Mouse (Mus musculus) stomach, embryonic 14.5 days (tissue): Measurements from ENCODE around the gene Ncbp3. TPM values are rescaled to one million over a fixed set of nuclear protein-coding genes. Genes with fewer than 3 reads are reported as not detected.

Experiments used
- ATAC-seq: fragments of 200-750 bp; cut with Nextera tagmentation; 2 replicates; pipeline ENCODE4 v1.8.0; 2017; ENCODE audit warnings: low read depth, moderate TSS enrichment; ENCODE audit not compliant: insufficient number of reproducible peaks, insufficient read depth, low FRiP score
- H3K27ac ChIP-seq: fragments of 300-500 bp; sonication (generic); 2 replicates; pipeline ENCODE4 v1.5.1; 2014; ENCODE audit warnings: mild to moderate bottlenecking, low read length, moderate library complexity, mixed read lengths
- H3K27me3 ChIP-seq: fragments of 300-500 bp; sonication (generic); 2 replicates; pipeline ENCODE4 v1.6.1; 2014; ENCODE audit warnings: low read length, control low read depth, mixed read lengths; ENCODE audit not compliant: control insufficient read depth, insufficient read depth
- H3K36me3 ChIP-seq: fragments of 300-500 bp; sonication (generic); 2 replicates; pipeline ENCODE4 v1.6.1; 2014; ENCODE audit warnings: mild to moderate bottlenecking, control low read depth, low read length, moderate library complexity, mixed read lengths; ENCODE audit not compliant: control insufficient read depth, insufficient read depth
- H3K4me1 ChIP-seq: fragments of 300-500 bp; sonication (generic); 2 replicates; pipeline ENCODE4 v1.6.1; 2014; ENCODE audit warnings: low read length, control low read depth, mixed read lengths; ENCODE audit not compliant: control insufficient read depth, insufficient read depth
- H3K4me2 ChIP-seq: fragments of 300-500 bp; sonication (generic); replicated peaks from 2 replicates; pipeline ENCODE4 v1.6.1; 2014; ENCODE audit warnings: low read depth, low read length, control low read depth
- H3K4me3 ChIP-seq: fragments of 300-500 bp; sonication (generic); 2 replicates; pipeline ENCODE4 v1.5.1; 2014; ENCODE audit warnings: low read depth, low read length, control low read depth
- H3K9ac ChIP-seq: fragments of 300-500 bp; sonication (generic); replicated peaks from 2 replicates; pipeline ENCODE4 v1.6.1; 2014; ENCODE audit warnings: low read depth, mild to moderate bottlenecking, control low read depth, low read length, moderate library complexity, mixed read lengths
- H3K9me3 ChIP-seq: fragments of 300-500 bp; sonication (generic); 2 replicates; pipeline ENCODE4 v1.6.1; 2016; ENCODE audit warnings: low read depth, low read length, control low read depth; ENCODE audit not compliant: control insufficient read depth
- WGBS: fragments of 180-500 bp; shearing (Covaris S2); extraction: QIAGEN DNeasy Blood & Tissue Kit; methylation state at CpG from one replicate; pipeline ENCODE4 v1.1.7; 2014; 5-methylcytosine and 5-hydroxymethylcytosine counted together
- polyA plus RNA-seq: library from polyadenylated mRNA; unstranded; fragments of >200 nt; fragmentation: Nextera tagmentation; extraction: Ambion mirVana; gene quantifications from 2 replicates; pipeline ENCODE4 v1.2.1, GENCODE M21; 2014

The Ncbp3 gene
- polyA plus RNA-seq, 1 experiment from 2014 or later: 13.6 TPM

GRCm38 (mm10) chr11:73111414-73111813, 63.8 kb downstream of the Ncbp3 start:
- no peaks in the 10 kb centered on the region for H3K4me1 ChIP-seq
- ATAC-seq: no peak
- H3K9ac ChIP-seq: no peak overlapping the region
- H3K4me3 ChIP-seq: no peak overlapping the region
- H3K36me3 ChIP-seq: no peaks in the 10 kb centered on the region
- no peak overlapping the region for H3K4me2 ChIP-seq
- no peaks in the 10 kb centered on the region for H3K27me3 ChIP-seq
- WGBS: 71% methylated on average over 6 of the region's 6 CpGs
- no peaks in the 10 kb centered on the region for H3K9me3 ChIP-seq
- no peak overlapping the region for H3K27ac ChIP-seq

DNA sequence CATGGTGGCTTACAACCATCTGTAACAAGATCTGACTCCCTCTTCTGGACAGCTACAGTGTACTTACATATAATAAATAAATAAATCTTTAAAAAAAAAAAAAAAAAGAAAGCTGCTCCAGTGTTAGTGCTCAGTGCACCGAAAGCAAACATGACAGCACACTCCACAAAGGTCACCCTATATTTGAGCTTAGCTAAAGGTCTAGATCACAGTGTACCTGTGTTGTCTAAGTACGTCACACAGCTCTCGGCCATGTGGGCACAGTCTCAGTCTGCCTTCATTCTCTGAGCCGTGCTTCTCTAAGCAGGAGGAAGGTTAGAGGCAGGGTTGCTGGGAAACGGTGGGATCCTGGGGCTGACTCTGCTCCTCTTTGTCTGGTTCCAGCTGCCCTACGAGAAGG, 78.9 kb downstream of the Ncbp3 start:
- no peak overlapping the region for H3K4me2 ChIP-seq
- no peaks in the 10 kb centered on the region for H3K9me3 ChIP-seq
- WGBS: 90% methylated on average over 6 of the region's 6 CpGs
- no peak overlapping the region for H3K4me3 ChIP-seq
- H3K9ac ChIP-seq: no peak overlapping the region
- H3K27ac ChIP-seq: no peak overlapping the region
- no peaks in the 10 kb centered on the region for H3K4me1 ChIP-seq
- no peaks in the 10 kb centered on the region for H3K36me3 ChIP-seq
- no peak for ATAC-seq
- H3K27me3 ChIP-seq: no peaks in the 10 kb centered on the region

GRCm38 (mm10) chr11:73131020-73131419, 83.4 kb downstream of the Ncbp3 start:
- no peak for ATAC-seq
- no peaks in the 10 kb centered on the region for H3K27me3 ChIP-seq
- 77% methylated on average over 7 of the region's 7 CpGs for WGBS
- peaks cover 12% of the 10 kb centered on the region for H3K4me1 ChIP-seq
- peaks cover 4% of the 10 kb centered on the region; the same call in 1 of the 2 replicates for H3K36me3 ChIP-seq
- no peak overlapping the region for H3K27ac ChIP-seq
- no peak overlapping the region for H3K4me2 ChIP-seq
- no peaks in the 10 kb centered on the region for H3K9me3 ChIP-seq
- H3K4me3 ChIP-seq: no peak overlapping the region
- no peak overlapping the region for H3K9ac ChIP-seq

DNA sequence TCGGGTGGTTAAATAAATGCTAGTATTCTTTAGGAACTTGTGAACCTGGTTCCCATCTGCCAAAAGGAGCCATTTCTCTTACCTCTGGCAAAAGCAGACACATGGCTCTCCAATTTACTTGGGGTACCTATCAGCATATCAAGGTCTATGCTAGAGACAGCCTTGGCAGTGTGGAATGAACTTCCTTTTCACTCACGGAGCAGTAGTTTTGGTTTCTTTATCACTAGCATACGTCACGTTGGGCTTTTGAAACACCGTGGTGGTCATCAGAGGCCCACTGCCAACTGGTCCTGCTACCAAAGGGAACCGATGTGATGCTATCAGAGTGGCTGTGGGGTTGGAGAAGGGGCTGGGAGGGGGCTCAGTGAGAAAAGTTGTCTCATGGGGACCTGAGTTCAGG, 85.4 kb downstream of the Ncbp3 start:
- H3K27ac ChIP-seq: no peak overlapping the region
- H3K27me3 ChIP-seq: no peaks in the 10 kb centered on the region
- no peak for ATAC-seq
- H3K4me3 ChIP-seq: no peak overlapping the region
- peaks cover 4% of the 10 kb centered on the region; the same call in 1 of the 2 replicates for H3K36me3 ChIP-seq
- WGBS: 90% methylated on average over 6 of the region's 6 CpGs
- H3K9ac ChIP-seq: no peak overlapping the region
- H3K9me3 ChIP-seq: no peaks in the 10 kb centered on the region
- peaks cover 22% of the 10 kb centered on the region for H3K4me1 ChIP-seq
- no peak overlapping the region for H3K4me2 ChIP-seq

GRCm38 (mm10) chr11:73134222-73134621, 86.6 kb downstream of the Ncbp3 start:
- H3K4me2 ChIP-seq: no peak overlapping the region
- H3K4me3 ChIP-seq: no peak overlapping the region
- no peaks in the 10 kb centered on the region for H3K9me3 ChIP-seq
- peaks cover 4% of the 10 kb centered on the region; the same call in 1 of the 2 replicates for H3K36me3 ChIP-seq
- no peaks in the 10 kb centered on the region for H3K27me3 ChIP-seq
- 88% methylated on average over 5 of the region's 5 CpGs for WGBS
- no peak overlapping the region for H3K9ac ChIP-seq
- no peak for ATAC-seq
- H3K27ac ChIP-seq: no peak overlapping the region
- H3K4me1 ChIP-seq: peaks cover 22% of the 10 kb centered on the region

DNA sequence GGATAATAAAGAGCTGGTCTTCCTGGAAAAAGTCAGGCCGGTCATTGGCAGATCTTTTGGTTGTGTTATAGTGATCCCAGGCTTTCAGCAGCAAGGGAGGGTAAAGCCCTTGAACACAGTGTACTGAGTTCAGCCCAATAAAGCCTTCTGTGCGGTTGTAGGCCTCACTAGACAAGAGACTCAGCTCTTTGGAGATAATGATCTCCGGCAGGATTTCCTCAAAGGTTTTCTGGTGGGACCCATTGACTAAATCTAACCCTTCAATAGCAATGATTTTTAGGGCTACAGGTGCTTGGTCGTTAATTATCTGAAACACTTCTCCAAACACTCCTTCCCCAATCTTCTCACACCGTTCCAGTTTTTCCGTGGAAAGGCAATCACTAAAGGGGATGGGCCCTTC, 89.0 kb downstream of the Ncbp3 start:
- 75% methylated on average over 6 of the region's 6 CpGs for WGBS
- H3K27ac ChIP-seq: no peak overlapping the region

GRCm38 (mm10) chr11:73137116-73137515, 89.5 kb downstream of the Ncbp3 start:
- WGBS: 25% methylated on average over 11 of the region's 11 CpGs

More for the DNA sequence above, 89.0 kb downstream of the Ncbp3 start:
- Histone ChIP-seq H3K36me3 (peaks cover 4% of the 10 kb centered on the region; the same call in 1 of the 2 replicates), H3K4me3 (peak overlapping the region; percentile 96), H3K4me1 (peaks cover 22% of the 10 kb centered on the region), H3K9me3 (no peaks in the 10 kb centered on the region), H3K9ac (peak overlapping the region; percentile 77; the same call in 1 of the 2 replicates), H3K27me3 (no peaks in the 10 kb centered on the region), H3K4me2 (peak overlapping the region; percentile 72)
- no peak for ATAC-seq

DNA sequence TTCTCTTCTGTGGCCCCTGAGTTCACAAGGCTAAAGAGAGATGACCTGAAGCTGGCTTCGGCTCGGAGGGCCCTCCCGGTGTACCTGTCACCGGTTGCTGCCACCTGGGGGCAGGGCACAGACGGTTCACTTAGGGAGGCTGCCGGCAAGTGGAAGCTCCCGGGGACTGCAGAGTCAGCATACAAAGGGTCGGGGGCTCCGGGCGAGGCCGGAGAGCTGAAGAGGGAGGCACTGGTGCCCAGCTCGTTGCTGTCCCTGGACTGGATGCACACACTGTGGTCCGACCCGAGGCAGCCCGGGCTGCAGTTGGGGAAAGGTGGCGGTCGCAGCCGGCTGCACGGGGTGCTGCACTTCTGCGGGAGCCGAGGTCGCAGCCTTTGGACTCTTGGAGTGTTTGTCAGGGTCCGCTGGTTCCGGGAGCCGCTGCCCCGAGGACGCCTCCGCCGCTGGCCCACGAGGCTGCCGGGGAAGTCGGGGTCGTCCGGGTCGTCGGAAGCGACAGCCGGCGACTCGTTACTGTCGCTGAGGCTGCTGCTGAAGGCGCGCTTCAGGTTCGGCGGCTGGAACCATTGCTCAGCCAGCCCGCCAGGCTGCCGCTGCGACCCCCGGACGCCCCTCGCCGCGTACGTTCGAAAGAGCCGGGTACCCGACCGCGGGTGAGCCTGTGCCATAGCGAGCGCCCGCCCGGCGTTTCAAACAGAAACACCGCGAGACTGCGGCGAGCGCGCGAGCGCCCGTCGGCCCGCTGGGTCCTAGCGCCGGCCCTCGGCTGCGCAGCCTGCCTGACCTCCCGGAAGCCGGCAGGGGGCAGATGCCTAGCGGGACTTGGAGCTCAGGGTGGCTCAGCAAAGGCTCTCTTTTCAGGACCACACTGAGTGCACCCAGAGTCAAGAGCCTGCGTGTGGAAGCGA, 90.3 kb downstream of the Ncbp3 start, which contains the start of gene Haspin:
Gene Haspin (minus strand): TSS at position 704 of the 911 bp plus-strand sequence.
- Histone ChIP-seq H3K27me3 (no peaks in the 10 kb centered on the region), H3K36me3 (no peaks in the 10 kb centered on the region; the same call in 1 of the 2 replicates), H3K9ac (peak within 1 kb of the TSS; percentile 77), H3K4me3 (peak within 1 kb of the TSS; percentile 96), H3K9me3 (no peaks in the 10 kb centered on the region), H3K27ac (no peak within 1 kb of the TSS), H3K4me1 (peaks cover 22% of the 10 kb centered on the region), H3K4me2 (peak within 1 kb of the TSS; percentile 72)
- under 1% methylated on average over 80 of the region's 84 CpGs for WGBS
- peak; percentile 93 for ATAC-seq

More at GRCm38 (mm10) chr11:73137116-73137515, 89.5 kb downstream of the Ncbp3 start:
- no peak for ATAC-seq
- Histone ChIP-seq H3K9ac (peak overlapping the region; percentile 77; the same call in 1 of the 2 replicates), H3K36me3 (peaks cover 4% of the 10 kb centered on the region; the same call in 1 of the 2 replicates), H3K4me2 (peak overlapping the region; percentile 72), H3K4me1 (peaks cover 22% of the 10 kb centered on the region), H3K27me3 (no peaks in the 10 kb centered on the region), H3K4me3 (peak overlapping the region; percentile 96), H3K27ac (no peak overlapping the region), H3K9me3 (no peaks in the 10 kb centered on the region)
